Mouse (Mus musculus): ENCODE measurements around the gene Ffar3. TPM values are rescaled to one million over a fixed set of nuclear protein-coding genes. Genes with fewer than 3 reads are reported as not detected.
"Not testable (repeated sequence)": the region's sequence is repeated elsewhere in the genome, so short reads cannot be mapped to it uniquely, and the experiment has no call there.

The Ffar3 gene
- polyA plus RNA-seq, 1 experiment from 2014 or later = not detected

GRCm38 (mm10) chr7:30832261-30832660, 23.7 kb downstream of the Ffar3 start:
- no peaks in the 10 kb centered on the region for H3K36me3 ChIP-seq (replicated peaks; ENCODE audit: control insufficient read depth, insufficient read depth)

GRCm38 (mm10) chr7:30829428-30829827, 26.6 kb downstream of the Ffar3 start:
- Histone ChIP-seq H3K27ac (no peak overlapping the region), H3K9me3 (ENCODE audit: control insufficient read depth, low read length) (no peaks in the 10 kb centered on the region), H3K4me2 (replicated peaks) (no peak overlapping the region), H3K9ac (no peak overlapping the region), H3K27me3 (ENCODE audit: control insufficient read depth, insufficient read depth, low read length) (no peaks in the 10 kb centered on the region), H3K36me3 (replicated peaks; ENCODE audit: control insufficient read depth, insufficient read depth) (no peaks in the 10 kb centered on the region), H3K4me3 (replicated peaks; ENCODE audit: low read length) (no peak overlapping the region), H3K4me1 (replicated peaks; ENCODE audit: control insufficient read depth, insufficient read depth, low read length) (no peaks in the 10 kb centered on the region)
- 66% methylated on average over 3 of the region's 3 CpGs for WGBS
- ATAC-seq (ENCODE audit: low FRiP score) = no peak
- DNase-seq (ENCODE audit: low spot score) = no peak

More at GRCm38 (mm10) chr7:30832261-30832660, 23.7 kb downstream of the Ffar3 start:
- 67% methylated on average over 15 of the region's 17 CpGs for WGBS
- DNase-seq (ENCODE audit: low spot score) = no peak
- ATAC-seq (ENCODE audit: low FRiP score) = no peak
- H3K27me3 ChIP-seq (ENCODE audit: control insufficient read depth, insufficient read depth, low read length) = no peaks in the 10 kb centered on the region
- no peak overlapping the region for H3K27ac ChIP-seq
- no peaks in the 10 kb centered on the region for H3K4me1 ChIP-seq (replicated peaks; ENCODE audit: control insufficient read depth, insufficient read depth, low read length)
- H3K9me3 ChIP-seq (ENCODE audit: control insufficient read depth, low read length) = no peaks in the 10 kb centered on the region
- H3K9ac ChIP-seq = no peak overlapping the region
- no peak overlapping the region for H3K4me3 ChIP-seq (replicated peaks; ENCODE audit: low read length)
- no peak overlapping the region for H3K4me2 ChIP-seq (replicated peaks)

- H3K9me3 ChIP-seq (ENCODE audit: control insufficient read depth, low read length); H3K9ac ChIP-seq; H3K4me1 ChIP-seq (replicated peaks; ENCODE audit: control insufficient read depth, insufficient read depth, low read length); ATAC-seq (ENCODE audit: low FRiP score); H3K4me2 ChIP-seq (replicated peaks); H3K27ac ChIP-seq; H3K36me3 ChIP-seq (replicated peaks; ENCODE audit: control insufficient read depth, insufficient read depth); H3K4me3 ChIP-seq (replicated peaks; ENCODE audit: low read length); DNase-seq (ENCODE audit: low spot score); H3K27me3 ChIP-seq (ENCODE audit: control insufficient read depth, insufficient read depth, low read length): not testable (repeated sequence)
Measured at GRCm38 (mm10) chr7:30828871-30829270, 27.1 kb downstream of the Ffar3 start.

DNA sequence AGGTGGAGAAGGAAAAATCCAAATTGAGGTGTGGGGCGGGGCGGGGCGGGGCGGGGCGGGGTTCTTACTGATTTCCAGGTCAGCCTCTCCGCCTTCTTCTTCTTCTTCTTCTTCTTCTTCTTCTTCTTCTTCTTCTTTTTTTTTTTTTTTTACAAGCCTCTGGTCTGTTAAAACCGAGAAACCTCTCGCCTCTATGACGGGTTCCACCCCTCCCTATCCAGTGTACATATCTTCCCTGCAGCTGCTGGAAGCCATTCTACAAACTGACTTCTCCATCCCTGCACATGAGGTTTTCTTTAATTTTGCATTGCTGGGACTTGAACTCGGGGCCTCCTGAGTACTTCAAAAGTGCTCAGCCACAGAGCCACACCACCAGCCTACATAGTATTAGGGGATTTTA, 29.3 kb downstream of the Ffar3 start:
- H3K9me3 ChIP-seq (ENCODE audit: control insufficient read depth, low read length) = no peaks in the 10 kb centered on the region
- H3K4me3 ChIP-seq (replicated peaks; ENCODE audit: low read length) = no peak overlapping the region
- no peaks in the 10 kb centered on the region for H3K4me1 ChIP-seq (replicated peaks; ENCODE audit: control insufficient read depth, insufficient read depth, low read length)
- no peak overlapping the region for H3K4me2 ChIP-seq (replicated peaks)
- H3K27me3 ChIP-seq (ENCODE audit: control insufficient read depth, insufficient read depth, low read length) = no peaks in the 10 kb centered on the region
- DNase-seq (ENCODE audit: low spot score) (no peak), ATAC-seq (ENCODE audit: low FRiP score) (no peak)
- H3K9ac ChIP-seq = no peak overlapping the region
- H3K27ac ChIP-seq = no peak overlapping the region
- no peaks in the 10 kb centered on the region for H3K36me3 ChIP-seq (replicated peaks; ENCODE audit: control insufficient read depth, insufficient read depth)
- WGBS = 93% methylated on average over 10 of the region's 10 CpGs

GRCm38 (mm10) chr7:30824306-30824705, 31.7 kb downstream of the Ffar3 start:
- no peak for ATAC-seq (ENCODE audit: low FRiP score)

GRCm38 (mm10) chr7:30823675-30824074, 32.3 kb downstream of the Ffar3 start, which contains the start of gene Ffar2:
Ffar2 (minus strand) TSS chr7:30823775.
- no peak for ATAC-seq (ENCODE audit: low FRiP score)
- DNase-seq (ENCODE audit: low spot score) = no peak
- no peaks in the 10 kb centered on the region for H3K36me3 ChIP-seq (replicated peaks; ENCODE audit: control insufficient read depth, insufficient read depth)
- H3K4me3 ChIP-seq (replicated peaks; ENCODE audit: low read length) = no peak within 1 kb of the TSS
- no peaks in the 10 kb centered on the region for H3K27me3 ChIP-seq (ENCODE audit: control insufficient read depth, insufficient read depth, low read length)
- 94% methylated on average over 18 of the region's 18 CpGs for WGBS
- H3K9me3 ChIP-seq (ENCODE audit: control insufficient read depth, low read length) = no peaks in the 10 kb centered on the region
- H3K27ac ChIP-seq = no peak within 1 kb of the TSS
- no peaks in the 10 kb centered on the region for H3K4me1 ChIP-seq (replicated peaks; ENCODE audit: control insufficient read depth, insufficient read depth, low read length)
- H3K9ac ChIP-seq = no peak within 1 kb of the TSS
- no peak within 1 kb of the TSS for H3K4me2 ChIP-seq (replicated peaks)

More at GRCm38 (mm10) chr7:30824306-30824705, 31.7 kb downstream of the Ffar3 start:
- H3K9me3 ChIP-seq (ENCODE audit: control insufficient read depth, low read length) = no peaks in the 10 kb centered on the region
- H3K4me2 ChIP-seq (replicated peaks) = no peak overlapping the region
- H3K9ac ChIP-seq = no peak overlapping the region
- H3K4me1 ChIP-seq (replicated peaks; ENCODE audit: control insufficient read depth, insufficient read depth, low read length) = no peaks in the 10 kb centered on the region
- DNase-seq (ENCODE audit: low spot score) = no peak
- no peak overlapping the region for H3K27ac ChIP-seq
- H3K4me3 ChIP-seq (replicated peaks; ENCODE audit: low read length) = no peak overlapping the region
- 93% methylated on average over 3 of the region's 3 CpGs for WGBS
- no peaks in the 10 kb centered on the region for H3K36me3 ChIP-seq (replicated peaks; ENCODE audit: control insufficient read depth, insufficient read depth)
- H3K27me3 ChIP-seq (ENCODE audit: control insufficient read depth, insufficient read depth, low read length) = no peaks in the 10 kb centered on the region

- ATAC-seq (ENCODE audit: low FRiP score) (no peak), DNase-seq (ENCODE audit: low spot score) (no peak)
- no peaks in the 10 kb centered on the region for H3K36me3 ChIP-seq (replicated peaks; ENCODE audit: control insufficient read depth, insufficient read depth)
- no peak overlapping the region for H3K4me2 ChIP-seq (replicated peaks)
- H3K4me1 ChIP-seq (replicated peaks; ENCODE audit: control insufficient read depth, insufficient read depth, low read length) = no peaks in the 10 kb centered on the region
- H3K4me3 ChIP-seq (replicated peaks; ENCODE audit: low read length) = no peak overlapping the region
- H3K27me3 ChIP-seq (ENCODE audit: control insufficient read depth, insufficient read depth, low read length) = no peaks in the 10 kb centered on the region
- no peak overlapping the region for H3K9ac ChIP-seq
- H3K9me3 ChIP-seq (ENCODE audit: control insufficient read depth, low read length) = no peaks in the 10 kb centered on the region
- no peak overlapping the region for H3K27ac ChIP-seq
- WGBS = 77% methylated on average over 5 of the region's 5 CpGs
Measured at GRCm38 (mm10) chr7:30821532-30821931, 34.4 kb downstream of the Ffar3 start.

DNA sequence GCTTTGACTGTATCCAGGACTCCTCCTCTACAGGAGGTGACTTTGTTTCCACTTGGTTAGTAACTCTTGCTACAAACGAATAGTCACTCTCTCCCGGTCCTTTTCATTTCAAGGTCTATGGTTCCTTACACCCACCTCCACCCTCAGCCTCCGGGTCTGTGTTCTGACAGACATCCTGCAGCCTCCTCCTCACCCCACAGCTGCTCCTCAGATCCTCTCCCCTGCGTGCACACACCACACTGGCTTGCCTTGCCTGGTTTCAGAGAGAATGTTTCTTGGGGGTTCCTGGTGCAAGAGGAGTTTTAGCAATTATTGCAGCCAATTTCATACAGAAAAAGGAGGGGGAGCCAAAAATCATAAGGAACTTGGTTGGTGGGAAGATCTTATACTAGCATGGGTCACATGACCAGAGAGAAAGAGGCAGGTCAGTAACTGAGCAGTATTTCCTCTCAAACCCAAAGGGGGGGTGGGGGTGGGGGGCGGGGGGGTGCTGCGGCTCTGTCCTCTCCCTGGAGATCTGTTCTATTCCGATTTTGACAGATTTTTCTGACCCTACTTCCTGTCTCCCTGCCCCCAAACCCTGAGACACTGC, 35.0 kb downstream of the Ffar3 start:
- no peak overlapping the region for H3K27ac ChIP-seq
- DNase-seq (ENCODE audit: low spot score) = no peak
- H3K9ac ChIP-seq = no peak overlapping the region
- H3K4me3 ChIP-seq (replicated peaks; ENCODE audit: low read length) = no peak overlapping the region
- no peaks in the 10 kb centered on the region for H3K36me3 ChIP-seq (replicated peaks; ENCODE audit: control insufficient read depth, insufficient read depth)
- H3K9me3 ChIP-seq (ENCODE audit: control insufficient read depth, low read length) = no peaks in the 10 kb centered on the region
- H3K27me3 ChIP-seq (ENCODE audit: control insufficient read depth, insufficient read depth, low read length) = no peaks in the 10 kb centered on the region
- no peak overlapping the region for H3K4me2 ChIP-seq (replicated peaks)
- no peaks in the 10 kb centered on the region for H3K4me1 ChIP-seq (replicated peaks; ENCODE audit: control insufficient read depth, insufficient read depth, low read length)
- ATAC-seq (ENCODE audit: low FRiP score) = no peak
- 74% methylated on average over 7 of the region's 7 CpGs for WGBS

DNA sequence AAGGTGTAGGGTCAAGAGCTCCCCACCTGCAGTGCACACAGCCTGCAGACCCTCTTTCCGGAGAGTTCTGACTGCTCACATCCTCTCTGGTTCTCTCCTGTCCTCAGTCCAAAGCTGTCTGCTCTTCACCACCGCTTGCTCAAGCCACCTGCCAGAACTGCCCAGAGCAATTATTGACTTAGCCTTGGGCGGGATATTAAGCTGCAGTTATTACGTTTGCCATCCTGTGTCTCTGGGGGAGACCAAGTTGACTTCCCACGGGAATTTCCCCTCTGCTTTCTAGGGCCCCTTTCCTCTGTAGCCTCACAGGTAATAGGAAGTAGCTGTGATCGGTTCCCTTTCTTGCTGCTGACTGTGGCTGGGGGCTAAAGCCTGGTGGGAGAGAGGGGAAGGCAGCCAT, 35.8 kb downstream of the Ffar3 start:
- no peak overlapping the region for H3K9ac ChIP-seq
- H3K4me2 ChIP-seq (replicated peaks) = no peak overlapping the region
- no peaks in the 10 kb centered on the region for H3K9me3 ChIP-seq (ENCODE audit: control insufficient read depth, low read length)
- no peaks in the 10 kb centered on the region for H3K27me3 ChIP-seq (ENCODE audit: control insufficient read depth, insufficient read depth, low read length)
- WGBS = 73% methylated on average over 6 of the region's 6 CpGs
- no peak overlapping the region for H3K4me3 ChIP-seq (replicated peaks; ENCODE audit: low read length)
- no peak overlapping the region for H3K27ac ChIP-seq
- ATAC-seq (ENCODE audit: low FRiP score) = no peak
- DNase-seq (ENCODE audit: low spot score) = no peak
- no peaks in the 10 kb centered on the region for H3K4me1 ChIP-seq (replicated peaks; ENCODE audit: control insufficient read depth, insufficient read depth, low read length)
- no peaks in the 10 kb centered on the region for H3K36me3 ChIP-seq (replicated peaks; ENCODE audit: control insufficient read depth, insufficient read depth)

GRCm38 (mm10) chr7:30812291-30812807, 43.6 kb downstream of the Ffar3 start:
- no peaks in the 10 kb centered on the region for H3K27me3 ChIP-seq (ENCODE audit: control insufficient read depth, insufficient read depth, low read length)
- no peak overlapping the region for H3K9ac ChIP-seq
- 50% methylated on average over 6 of the region's 6 CpGs for WGBS
- DNase-seq (ENCODE audit: low spot score) (no peak), ATAC-seq (ENCODE audit: low FRiP score) (peak; percentile 24; the same call in 1 of the 2 replicates)
- no peak overlapping the region for H3K4me2 ChIP-seq (replicated peaks)
- no peak overlapping the region for H3K4me3 ChIP-seq (replicated peaks; ENCODE audit: low read length)
- no peak overlapping the region for H3K27ac ChIP-seq
- H3K4me1 ChIP-seq (replicated peaks; ENCODE audit: control insufficient read depth, insufficient read depth, low read length) = no peaks in the 10 kb centered on the region
- no peaks in the 10 kb centered on the region for H3K9me3 ChIP-seq (ENCODE audit: control insufficient read depth, low read length)
- no peaks in the 10 kb centered on the region for H3K36me3 ChIP-seq (replicated peaks; ENCODE audit: control insufficient read depth, insufficient read depth)

All from hindbrain, embryonic 14.5 days (tissue).